Mouse (Mus musculus) spleen, embryonic (tissue): ENCODE measurements at regions not wholly inside any gene's neighbourhood (a gene's known extent, or its start where the extent isn't known, plus 50 kb on each side); places are given as distances from the start of the nearest gene placed in this dataset.

Experiments
- CTCF ChIA-PET: fragments of 350-600 bp; sonication (Branson Sonifier 250); formaldehyde crosslinking; loops from one replicate; lab custom pipeline; 2022; lab: Charles Lee

- CTCF ChIA-PET, result no interaction called here
Observed at GRCm38 (mm10) chr4:142306076-142306475, 66.9 kb upstream of the Kazn start.

DNA sequence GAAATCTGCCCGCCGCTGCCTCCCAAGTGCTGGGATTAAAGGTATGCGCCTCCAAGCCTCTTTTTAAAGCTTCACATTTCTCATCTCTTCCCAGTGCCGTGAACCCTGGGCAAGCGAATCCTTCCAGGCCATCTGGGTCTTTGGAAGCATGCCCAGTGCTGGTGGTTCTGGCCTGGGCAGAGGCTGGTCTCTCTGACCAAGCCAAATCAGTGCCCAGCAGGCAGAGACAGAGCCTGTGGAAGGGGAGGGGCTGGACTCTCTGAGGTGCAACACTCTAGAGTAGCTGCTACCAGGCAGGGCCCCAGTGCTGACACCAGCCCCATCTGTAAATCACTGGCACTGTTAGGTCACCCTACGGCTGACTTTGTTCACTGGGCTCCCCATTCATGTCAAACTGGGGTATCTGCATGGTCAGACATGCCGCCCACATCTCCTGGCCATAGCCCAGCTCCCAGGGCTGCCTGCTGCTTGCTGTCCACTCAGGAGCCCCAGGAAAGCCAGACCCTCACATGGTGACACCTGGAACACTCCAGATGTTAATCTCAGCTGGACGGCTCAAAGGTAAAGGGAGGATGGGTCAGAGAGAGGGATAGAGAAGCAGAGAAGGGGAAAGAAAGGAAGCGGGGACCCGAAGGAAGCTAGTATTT is 64.3 kb upstream of the Kazn start:
- CTCF ChIA-PET, result no interaction called here

- CTCF ChIA-PET, result interaction anchor here (0.6 kb wide), 1 partner anchor 108 kb away, joined by 12 read pairs; no protein-coding TSS in a partner anchor
Observed at GRCm38 (mm10) chr4:142302724-142303120, 63.5 kb upstream of the Kazn start.

- CTCF ChIA-PET, result interaction anchor here (0.6 kb wide), 1 partner anchor 109 kb away, joined by 12 read pairs; no protein-coding TSS in a partner anchor
Observed at GRCm38 (mm10) chr4:142302041-142302723, 63.0 kb upstream of the Kazn start.

DNA sequence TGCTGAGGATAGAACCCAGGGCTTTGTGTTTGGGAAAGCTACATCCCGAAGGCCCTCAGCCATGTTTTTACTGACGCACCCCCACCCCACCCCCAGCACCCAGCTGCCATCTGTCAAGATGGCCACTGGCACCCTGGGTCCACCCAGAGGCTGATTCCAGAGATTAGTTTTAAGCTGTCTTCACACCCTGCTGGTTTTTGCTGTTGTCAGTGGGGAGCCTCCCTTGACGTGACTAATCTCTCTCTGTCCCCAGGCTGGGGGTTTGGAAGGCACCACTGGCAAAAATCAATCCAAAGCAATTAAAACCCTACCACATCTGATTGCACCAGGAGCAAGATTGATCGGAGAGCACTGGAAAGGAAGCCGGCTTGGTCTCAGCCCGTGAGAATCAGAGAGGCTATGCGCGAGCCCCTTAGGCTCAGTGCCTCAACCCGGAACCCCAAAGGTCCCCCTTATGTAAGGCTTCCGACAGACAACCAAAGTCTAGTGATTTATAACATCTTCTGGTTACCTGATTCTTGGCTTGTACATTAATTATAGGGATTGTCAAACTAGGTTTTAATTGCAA is 59.7 kb upstream of the Kazn start:
- CTCF ChIA-PET, result no interaction called here

GRCm38 (mm10) chr4:142292760-142293159 is 53.6 kb upstream of the Kazn start:
- CTCF ChIA-PET, result no interaction called here

- CTCF ChIA-PET, result no interaction called here
Observed at GRCm38 (mm10) chr4:142292334-142292733, 53.1 kb upstream of the Kazn start.

- CTCF ChIA-PET, result no interaction called here
Observed at GRCm38 (mm10) chr4:142291366-142291765, 52.2 kb upstream of the Kazn start.
